Mouse (Mus musculus) liver, postnatal 0 days (tissue): ENCODE measurements at regions not wholly inside any gene's neighbourhood (a gene's known extent, or its start where the extent isn't known, plus 50 kb on each side); places are given as distances from the start of the nearest gene placed in this dataset.

Source experiments
- ATAC-seq: fragments of 200-750 bp; cut with Nextera tagmentation; 2 replicates; pipeline ENCODE4 v1.8.0; 2017; ENCODE audit warnings: mild to moderate bottlenecking, moderate library complexity
- DNase-seq: peaks from one replicate; pipeline ENCODE4 v3.0.0-alpha.2; 2016
- H3K27ac ChIP-seq: fragments of 300-500 bp; sonication (generic); 2 replicates; pipeline ENCODE4 v1.5.1; 2014; ENCODE audit warnings: antibody characterized with exemption, moderate library complexity, mild to moderate bottlenecking, low read depth
- H3K27me3 ChIP-seq: fragments of 300-500 bp; sonication (generic); 2 replicates; pipeline ENCODE4 v1.6.1; 2014; ENCODE audit warnings: low read length, control low read depth, mixed read lengths; ENCODE audit not compliant: insufficient read depth
- H3K36me3 ChIP-seq: fragments of 300-500 bp; sonication (generic); replicated peaks from 2 replicates; pipeline ENCODE4 v1.6.1; 2014; ENCODE audit warnings: mild to moderate bottlenecking, control low read depth, low read length, moderate library complexity, mixed read lengths; ENCODE audit not compliant: insufficient read depth
- H3K4me1 ChIP-seq: fragments of 300-500 bp; sonication (generic); 2 replicates; pipeline ENCODE4 v1.6.1; 2014; ENCODE audit warnings: antibody characterized with exemption, mild to moderate bottlenecking, control low read depth; ENCODE audit not compliant: insufficient read depth
- H3K4me2 ChIP-seq: fragments of 300-500 bp; sonication (generic); 2 replicates; pipeline ENCODE4 v1.6.1; 2014; ENCODE audit warnings: low read depth, mild to moderate bottlenecking, low read length, moderate library complexity, mixed read lengths
- H3K4me3 ChIP-seq: fragments of 300-500 bp; sonication (generic); 2 replicates; pipeline ENCODE4 v1.5.1; 2014; ENCODE audit warnings: low read depth, low read length
- H3K9ac ChIP-seq: fragments of 300-500 bp; sonication (generic); replicated peaks from 2 replicates; pipeline ENCODE4 v1.6.1; 2014; ENCODE audit warnings: mild to moderate bottlenecking, moderate library complexity
- H3K9me3 ChIP-seq: fragments of 300-500 bp; sonication (generic); 2 replicates; pipeline ENCODE4 v1.6.1; 2016; ENCODE audit warnings: mild to moderate bottlenecking, control low read depth, low read length, mixed read lengths
- CTCF ChIP-seq: sonication (generic); IDR thresholded peaks from 2 replicates; pipeline ENCODE4 v1.5.1; 2016; ENCODE audit warnings: antibody characterized with exemption, low read depth
- EP300 ChIP-seq: IDR thresholded peaks from 2 replicates; pipeline ENCODE4 v1.6.1; 2016; ENCODE audit warnings: antibody characterized with exemption, low read depth, mild to moderate bottlenecking
- WGBS: fragments of 180-500 bp; shearing (Covaris S2); extraction: QIAGEN DNeasy Blood & Tissue Kit; methylation state at CpG from one replicate; pipeline ENCODE4 v1.1.7; 2014; ENCODE audit not compliant: insufficient replicate concordance; 5-methylcytosine and 5-hydroxymethylcytosine counted together

- no peak for ATAC-seq
- Histone ChIP-seq H3K4me3 (no peak overlapping the region), H3K9me3 (no peaks in the 10 kb centered on the region), H3K9ac (no peak overlapping the region), H3K4me1 (no peaks in the 10 kb centered on the region), H3K36me3 (no peaks in the 10 kb centered on the region), H3K27ac (no peak overlapping the region), H3K27me3 (no peaks in the 10 kb centered on the region), H3K4me2 (no peak overlapping the region)
- TF ChIP-seq CTCF: no peak
- TF ChIP-seq EP300: no peak
- 75% methylated on average over 4 of the region's 4 CpGs for WGBS
- DNase-seq: no peak
Measured at GRCm38 (mm10) chr13:90404392-90404791, 315.0 kb upstream of the Xrcc4 start.

DNA sequence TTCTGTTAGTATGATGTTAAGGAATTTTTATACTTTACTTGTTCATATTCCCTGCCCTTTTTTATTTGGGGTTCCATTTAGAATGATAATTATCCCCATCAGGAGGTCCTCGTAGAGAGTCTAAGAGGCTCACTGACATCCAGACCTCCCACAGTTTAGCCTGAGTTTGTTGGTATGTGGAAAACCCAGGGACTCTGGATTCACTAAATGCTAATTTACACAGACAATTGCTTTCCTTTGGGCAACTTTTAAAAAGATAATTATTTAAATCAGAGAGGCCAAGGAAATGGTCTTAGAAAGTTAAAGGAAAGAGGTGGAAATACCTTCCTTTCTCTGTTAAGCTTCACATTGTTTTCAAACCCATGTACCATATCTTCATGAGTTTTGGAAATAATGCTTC, 312.7 kb upstream of the Xrcc4 start:
- H3K4me3 ChIP-seq: no peak overlapping the region
- ATAC-seq (no peak), DNase-seq (no peak)
- no peaks in the 10 kb centered on the region for H3K9me3 ChIP-seq
- no peak overlapping the region for H3K9ac ChIP-seq
- WGBS: 67% methylated on average over 1 of the region's 1 CpGs
- TF ChIP-seq CTCF (no peak), EP300 (no peak)
- no peak overlapping the region for H3K4me2 ChIP-seq
- H3K36me3 ChIP-seq: no peaks in the 10 kb centered on the region
- no peak overlapping the region for H3K27ac ChIP-seq
- no peaks in the 10 kb centered on the region for H3K4me1 ChIP-seq
- H3K27me3 ChIP-seq: no peaks in the 10 kb centered on the region

- H3K4me3 ChIP-seq: no peak overlapping the region
- H3K9me3 ChIP-seq: no peaks in the 10 kb centered on the region
- no peak for DNase-seq
- no peak for TF ChIP-seq EP300
- no peak for TF ChIP-seq CTCF
- no peak for ATAC-seq
- no peak overlapping the region for H3K4me2 ChIP-seq
- no peak overlapping the region for H3K27ac ChIP-seq
- no peak overlapping the region for H3K9ac ChIP-seq
- 69% methylated on average over 1 of the region's 1 CpGs for WGBS
- no peaks in the 10 kb centered on the region for H3K4me1 ChIP-seq
- no peaks in the 10 kb centered on the region for H3K27me3 ChIP-seq
- H3K36me3 ChIP-seq: no peaks in the 10 kb centered on the region
Measured at GRCm38 (mm10) chr13:90401496-90401895, 312.1 kb upstream of the Xrcc4 start.

DNA sequence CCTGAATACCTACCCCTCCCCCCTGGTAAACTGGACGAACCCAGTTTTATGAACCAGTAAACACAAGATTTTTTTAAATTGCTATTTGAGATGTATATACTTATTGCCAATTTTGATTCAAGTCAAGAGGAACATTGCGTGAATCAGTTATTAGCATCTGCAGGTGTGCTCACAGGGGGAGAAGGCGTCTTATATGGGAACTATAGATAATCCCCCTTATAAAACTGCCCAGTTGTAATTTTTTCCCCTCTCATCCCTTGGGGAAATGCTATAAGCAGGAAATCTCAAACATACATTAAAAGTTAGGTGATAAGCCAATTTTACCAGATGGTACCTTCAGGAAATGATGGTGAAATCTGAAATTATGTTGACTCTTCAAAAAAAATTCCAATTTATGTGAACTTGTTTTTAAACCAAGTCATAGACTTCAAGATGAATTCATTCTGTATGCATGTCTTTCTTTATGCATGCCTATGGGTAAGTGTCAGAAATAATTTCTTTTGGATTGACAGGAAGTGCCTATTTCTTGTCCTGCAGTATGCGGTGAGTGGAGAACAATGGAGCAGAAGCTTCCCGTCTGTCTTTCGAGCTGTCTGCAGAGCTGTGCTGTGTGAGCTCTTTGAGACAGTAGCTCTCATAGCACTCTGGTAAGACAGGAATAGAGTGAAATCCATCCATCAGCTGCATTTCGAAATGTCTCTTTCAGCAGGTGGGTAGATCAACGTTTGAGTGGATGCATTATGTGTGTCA, 306.0 kb upstream of the Xrcc4 start:
- Histone ChIP-seq H3K4me2 (no peak overlapping the region), H3K36me3 (no peaks in the 10 kb centered on the region), H3K9me3 (no peaks in the 10 kb centered on the region), H3K9ac (no peak overlapping the region), H3K27me3 (no peaks in the 10 kb centered on the region), H3K27ac (no peak overlapping the region), H3K4me1 (no peaks in the 10 kb centered on the region), H3K4me3 (no peak overlapping the region)
- WGBS: 68% methylated on average over 8 of the region's 8 CpGs
- no peak for TF ChIP-seq CTCF
- TF ChIP-seq EP300: no peak
- DNase-seq (no peak), ATAC-seq (no peak)

DNA sequence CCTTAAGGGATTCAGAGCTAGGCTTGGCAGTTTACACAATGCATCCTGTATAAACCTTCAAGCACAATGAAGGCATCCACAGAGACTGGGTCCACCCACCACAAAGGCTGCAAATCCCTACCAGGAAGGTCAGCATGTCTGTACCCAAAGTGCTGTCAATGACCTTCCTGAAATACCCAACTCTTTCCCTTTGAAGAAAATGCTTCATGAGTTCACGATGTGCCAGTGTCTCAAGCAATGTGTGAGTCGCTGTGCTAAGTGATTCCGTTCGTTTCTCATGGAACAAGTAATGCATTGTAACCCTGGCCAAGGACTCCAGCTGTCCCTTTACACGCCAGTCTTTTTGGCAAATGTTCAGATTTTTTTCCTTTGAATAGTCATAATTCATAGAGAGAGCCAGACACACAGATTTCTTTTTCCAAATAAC, 305.4 kb upstream of the Xrcc4 start:
- ATAC-seq (no peak), DNase-seq (no peak)
- no peak overlapping the region for H3K27ac ChIP-seq
- H3K4me3 ChIP-seq: no peak overlapping the region
- H3K36me3 ChIP-seq: no peaks in the 10 kb centered on the region
- 69% methylated on average over 5 of the region's 5 CpGs for WGBS
- TF ChIP-seq CTCF: no peak
- TF ChIP-seq EP300: no peak
- H3K9me3 ChIP-seq: no peaks in the 10 kb centered on the region
- no peaks in the 10 kb centered on the region for H3K4me1 ChIP-seq
- H3K4me2 ChIP-seq: no peak overlapping the region
- H3K27me3 ChIP-seq: no peaks in the 10 kb centered on the region
- no peak overlapping the region for H3K9ac ChIP-seq

DNA sequence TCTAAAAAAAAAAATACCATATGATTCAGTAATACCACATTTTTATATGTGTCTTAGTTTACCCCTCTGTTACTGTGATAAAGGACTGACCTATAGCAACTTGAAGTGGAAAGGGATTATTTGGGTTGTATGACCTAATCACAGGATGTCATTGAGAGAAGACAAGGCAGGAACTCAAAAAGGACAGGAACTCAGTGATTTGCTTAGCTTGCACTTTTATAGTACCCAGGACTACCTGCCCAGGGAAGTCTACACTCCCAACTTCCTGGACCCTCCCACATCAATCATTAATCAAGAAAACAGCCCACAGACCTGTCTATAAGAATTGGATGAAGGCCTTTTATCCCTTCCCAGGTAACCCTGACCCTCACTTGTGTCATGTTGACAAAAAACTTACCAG, 303.0 kb upstream of the Xrcc4 start:
- no peaks in the 10 kb centered on the region for H3K9me3 ChIP-seq
- H3K27ac ChIP-seq: no peak overlapping the region
- no peak overlapping the region for H3K4me2 ChIP-seq
- H3K27me3 ChIP-seq: no peaks in the 10 kb centered on the region
- DNase-seq (no peak), ATAC-seq (no peak)
- no peak overlapping the region for H3K9ac ChIP-seq
- H3K4me3 ChIP-seq: no peak overlapping the region
- no peaks in the 10 kb centered on the region for H3K36me3 ChIP-seq
- no peaks in the 10 kb centered on the region for H3K4me1 ChIP-seq
- TF ChIP-seq EP300 (no peak), CTCF (no peak)
